Mouse (Mus musculus) liver, adult 2 months (tissue): Measurements from ENCODE around the gene Zfp114.

Source experiments
- CTCF ChIP-seq: fragments of 200-500 bp; IDR thresholded peaks from 2 replicates; pipeline ENCODE4 v1.5.1; 2011; ENCODE audit warnings: low read depth, low read length, control low read depth
- POLR2A ChIP-seq: fragments of 200-500 bp; IDR thresholded peaks from 2 replicates; pipeline ENCODE4 v1.6.1; 2011; ENCODE audit warnings: low read length, control low read depth; ENCODE audit not compliant: insufficient read depth; ENCODE audit errors: extremely low read depth

GRCm38 (mm10) chr7:24211343-24211742 lies 36.5 kb downstream of the Zfp114 start, which contains the start of gene Zfp111:
- TF ChIP-seq POLR2A (no peak), CTCF (no peak)
